ENCODE assay signal across 25 mouse cellular contexts in the genomic region with DNA sequence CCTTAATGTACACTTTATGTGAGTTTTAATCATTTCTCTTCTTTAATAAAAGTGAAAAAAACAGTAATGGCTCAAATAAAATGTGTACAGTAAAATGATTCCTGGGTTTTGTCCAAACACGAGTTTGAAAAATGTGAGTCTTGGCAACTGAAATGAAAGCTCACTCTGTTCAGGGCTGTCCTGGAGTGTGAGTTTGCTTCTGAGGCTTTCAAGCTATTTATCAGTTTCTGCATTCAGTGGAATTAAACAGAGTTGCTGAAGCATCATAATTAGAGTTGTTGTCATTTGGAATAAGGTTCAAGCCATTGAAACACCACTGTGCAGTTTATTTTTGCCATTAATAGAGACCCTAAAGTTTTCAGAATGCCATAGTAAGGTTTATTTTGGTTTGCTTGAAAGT.
DNase-seq lines count a peak whose midpoint lies in the region; ATAC-seq lines count a peak whose summit lies in the region.
"Had no signal": no experiment of that assay in that cellular context is flagged by ENCODE, and none has a peak within 500 bp of the region (broad histone marks: within the 10 kb centered on the region; RNA-seq: fewer than 3 reads in every experiment).

No protein-coding gene starts in this region.

- H3K4me2 ChIP-seq in forebrain, embryonic 13.5 days, result no peak overlapping the region
- no peak overlapping the region for H3K4me2 ChIP-seq in forebrain, embryonic 11.5 days (ENCODE audit: low read depth, low read length, severe bottlenecking)
- H3K4me2 ChIP-seq in forebrain, embryonic 15.5 days (replicated peaks), result no peak overlapping the region
- H3K4me2 ChIP-seq: embryonic facial prominence, embryonic 13.5 days; embryonic facial prominence, embryonic 15.5 days; forebrain, embryonic 12.5 days had no signal

- 39% methylated on average over 1 of the region's 1 CpGs for WGBS in forebrain, embryonic 13.5 days
- 62% methylated on average over 1 of the region's 1 CpGs for WGBS in forebrain, embryonic 11.5 days
- 31% methylated on average over 1 of the region's 1 CpGs for WGBS in forebrain, embryonic 15.5 days
- WGBS in forebrain, embryonic 10.5 days, result 78% methylated on average over 1 of the region's 1 CpGs

- ATAC-seq in forebrain, embryonic 13.5 days, result peak; percentile 50; the same call in 1 of the 2 replicates
- ATAC-seq in forebrain, embryonic 11.5 days (replicated peaks; ENCODE audit: low FRiP score), result no peak
- 0 out of 2 replicates have a peak, but pooled peaks have one; percentile 38 for ATAC-seq in forebrain, embryonic 15.5 days (replicated peaks)
- ATAC-seq: CD4-positive, CD25-positive, alpha-beta regulatory T cell, adult 4 months had no signal

- H3K27ac ChIP-seq in forebrain, embryonic 13.5 days, result no peak overlapping the region
- H3K27ac ChIP-seq in forebrain, embryonic 11.5 days (ENCODE audit: low read depth, low read length), result no peak overlapping the region
- H3K27ac ChIP-seq in forebrain, embryonic 15.5 days (replicated peaks), result no peak overlapping the region
- H3K27ac ChIP-seq in forebrain, embryonic 10.5 days, result no peak overlapping the region
- H3K27ac ChIP-seq: embryonic facial prominence, embryonic 13.5 days; embryonic facial prominence, embryonic 15.5 days; forebrain, embryonic 12.5 days had no signal

- H3K9me3 ChIP-seq in forebrain, embryonic 13.5 days (replicated peaks), result no peaks in the 10 kb centered on the region
- no peaks in the 10 kb centered on the region for H3K9me3 ChIP-seq in forebrain, embryonic 11.5 days (ENCODE audit: control insufficient read depth, low read length)
- no peaks in the 10 kb centered on the region for H3K9me3 ChIP-seq in forebrain, embryonic 15.5 days
- no peaks in the 10 kb centered on the region for H3K9me3 ChIP-seq in forebrain, embryonic 10.5 days
- H3K9me3 ChIP-seq: embryonic facial prominence, embryonic 13.5 days; embryonic facial prominence, embryonic 15.5 days; forebrain, embryonic 12.5 days had no signal

- no peaks in the 10 kb centered on the region for H3K27me3 ChIP-seq in forebrain, embryonic 13.5 days
- no peaks in the 10 kb centered on the region for H3K27me3 ChIP-seq in forebrain, embryonic 11.5 days (ENCODE audit: control insufficient read depth, insufficient read depth, low read length)
- no peaks in the 10 kb centered on the region for H3K27me3 ChIP-seq in forebrain, embryonic 15.5 days
- no peaks in the 10 kb centered on the region for H3K27me3 ChIP-seq in forebrain, embryonic 10.5 days (ENCODE audit: poor library complexity, severe bottlenecking)
- H3K27me3 ChIP-seq: CH12.LX; embryonic facial prominence, embryonic 13.5 days; embryonic facial prominence, embryonic 15.5 days; forebrain, embryonic 12.5 days had no signal

- intact Hi-C loops in heart, postnatal 14 days (cut with DNase I), result no loop called here

- no peak overlapping the region for H3K4me3 ChIP-seq in forebrain, embryonic 13.5 days
- no peak overlapping the region for H3K4me3 ChIP-seq in forebrain, embryonic 11.5 days (ENCODE audit: low read depth, low read length)
- H3K4me3 ChIP-seq in forebrain, embryonic 15.5 days, result no peak overlapping the region
- H3K4me3 ChIP-seq in forebrain, embryonic 10.5 days, result no peak overlapping the region
- H3K4me3 ChIP-seq: embryonic facial prominence, embryonic 13.5 days; embryonic facial prominence, embryonic 15.5 days; erythroblast, embryonic 14.5 days; forebrain, embryonic 12.5 days had no signal

- H3K9ac ChIP-seq in forebrain, embryonic 13.5 days, result no peak overlapping the region
- no peak overlapping the region for H3K9ac ChIP-seq in forebrain, embryonic 11.5 days (ENCODE audit: low read length)
- H3K9ac ChIP-seq in forebrain, embryonic 15.5 days (replicated peaks), result no peak overlapping the region
- H3K9ac ChIP-seq: embryonic facial prominence, embryonic 13.5 days; embryonic facial prominence, embryonic 15.5 days; forebrain, embryonic 12.5 days had no signal

- no peaks in the 10 kb centered on the region for H3K36me3 ChIP-seq in forebrain, embryonic 13.5 days (ENCODE audit: poor library complexity, severe bottlenecking)
- H3K36me3 ChIP-seq in forebrain, embryonic 11.5 days (ENCODE audit: control insufficient read depth, insufficient read depth, low read length), result no peaks in the 10 kb centered on the region
- H3K36me3 ChIP-seq in forebrain, embryonic 15.5 days, result no peaks in the 10 kb centered on the region
- H3K36me3 ChIP-seq in forebrain, embryonic 10.5 days (replicated peaks), result no peaks in the 10 kb centered on the region
- H3K36me3 ChIP-seq: embryonic facial prominence, embryonic 13.5 days; embryonic facial prominence, embryonic 15.5 days; forebrain, embryonic 12.5 days; G1E had no signal

- peaks cover 6% of the 10 kb centered on the region; the same call in 1 of the 2 replicates for H3K4me1 ChIP-seq in forebrain, embryonic 13.5 days
- no peaks in the 10 kb centered on the region for H3K4me1 ChIP-seq in forebrain, embryonic 11.5 days (replicated peaks; ENCODE audit: control insufficient read depth, insufficient read depth, low read length)
- peaks cover 7% of the 10 kb centered on the region; the same call in 1 of the 2 replicates for H3K4me1 ChIP-seq in forebrain, embryonic 15.5 days
- no peaks in the 10 kb centered on the region for H3K4me1 ChIP-seq in forebrain, embryonic 10.5 days
- H3K4me1 ChIP-seq: embryonic facial prominence, embryonic 13.5 days; embryonic facial prominence, embryonic 15.5 days; forebrain, embryonic 12.5 days had no signal

- DNase-seq in forebrain, embryonic 11.5 days (ENCODE audit: low spot score), result no peak
- DNase-seq in forebrain, embryonic 10.5 days (ENCODE audit: extremely low spot score, low spot score), result no peak
- DNase-seq in retina, embryonic 14.5 days (ENCODE audit: low spot score), result peak; percentile 19
- no peak for DNase-seq in retina, postnatal 1 day
- no peak for DNase-seq in heart, postnatal 14 days
- DNase-seq: adrenal gland, adult 8-10 months; adrenal gland, postnatal 14 days; adrenal gland, postnatal 36 days; B cell, adult 2 months; cerebellum, adult 11 months; cerebellum, adult 18-20 months; cerebellum, adult 8-10 months; cerebellum, adult 9-11 months; cerebellum, postnatal 14 days; cerebellum, postnatal 36 days; embryo, embryonic 11 days had no signal
